Mouse (Mus musculus): ENCODE measurements around the gene Slc24a3.

GRCm38 (mm10) chr2:145674496-145675141 lies 507.1 kb downstream of the Slc24a3 start:
- TF ChIP-seq CTCF (IDR thresholded peaks at IDR 0.05; ENCODE audit: low read depth, low read length), result no peak
- TF ChIP-seq POLR2A (IDR thresholded peaks at IDR 0.05; ENCODE audit: extremely low read depth, insufficient read depth, low read length), result no peak

Data from liver, adult 2 months (tissue).